Mouse (Mus musculus) heart, embryonic 14.5 days (tissue): ENCODE data around the gene Sorbs1. TPM values are rescaled to one million over a fixed set of nuclear protein-coding genes. Genes with fewer than 3 reads are reported as not detected.

Experiments
- ATAC-seq: fragments of 200-750 bp; cut with Nextera tagmentation; 2 replicates; pipeline ENCODE4 v1.8.0; 2017; ENCODE audit warnings: low read depth, moderate TSS enrichment; ENCODE audit not compliant: insufficient number of reproducible peaks, insufficient read depth, low FRiP score
- H3K27ac ChIP-seq, 2 experiments: fragments of 200-500 bp in 1 of 2; fragments of 300-500 bp in 1 of 2; sonication (generic) in 1 of 2; replicated peaks in 1 of 2; 2 replicates each; pipeline ENCODE4 v1.5.1; 2012 to 2014; ENCODE audit warnings: low read depth in 2 of 2, low read length in 2 of 2, control low read depth in 1 of 2, mild to moderate bottlenecking in 1 of 2, mixed read lengths in 1 of 2; ENCODE audit not compliant: control insufficient read depth in 1 of 2, insufficient read depth in 1 of 2
- H3K27me3 ChIP-seq: fragments of 300-500 bp; sonication (generic); 2 replicates; pipeline ENCODE4 v1.6.1; 2014; ENCODE audit warnings: mild to moderate bottlenecking, low read length, control low read depth; ENCODE audit not compliant: control insufficient read depth, insufficient read depth
- H3K36me3 ChIP-seq: fragments of 300-500 bp; sonication (generic); 2 replicates; pipeline ENCODE4 v1.6.1; 2014; ENCODE audit warnings: mild to moderate bottlenecking, control low read depth, low read length, mixed read lengths; ENCODE audit not compliant: control insufficient read depth, insufficient read depth
- H3K4me1 ChIP-seq, 2 experiments: fragments of 200-500 bp in 1 of 2; fragments of 300-500 bp in 1 of 2; sonication (generic) in 1 of 2; 2 replicates each; pipeline ENCODE4 v1.6.1; 2012 to 2014; ENCODE audit warnings: low read length in 2 of 2, control low read depth in 1 of 2, mixed read lengths in 1 of 2; ENCODE audit not compliant: control insufficient read depth in 2 of 2, insufficient read depth in 2 of 2
- H3K4me2 ChIP-seq: fragments of 300-500 bp; sonication (generic); 2 replicates; pipeline ENCODE4 v1.6.1; 2014; ENCODE audit warnings: mild to moderate bottlenecking, low read length
- H3K4me3 ChIP-seq, 2 experiments: fragments of 200-500 bp in 1 of 2; fragments of 300-500 bp in 1 of 2; sonication (generic) in 1 of 2; 2 replicates each; pipeline ENCODE4 v1.5.1; 2012 to 2014; ENCODE audit warnings: low read length in 2 of 2, mild to moderate bottlenecking in 2 of 2, control low read depth in 1 of 2, low read depth in 1 of 2, moderate library complexity in 1 of 2; ENCODE audit not compliant: control insufficient read depth in 1 of 2, insufficient read depth in 1 of 2
- H3K9ac ChIP-seq: fragments of 300-500 bp; sonication (generic); 2 replicates; pipeline ENCODE4 v1.6.1; 2014; ENCODE audit warnings: mild to moderate bottlenecking, low read length
- H3K9me3 ChIP-seq: fragments of 300-500 bp; sonication (generic); 2 replicates; pipeline ENCODE4 v1.6.1; 2016; ENCODE audit warnings: low read length, control low read depth; ENCODE audit not compliant: control insufficient read depth
- WGBS: fragments of 180-500 bp; shearing (Covaris S2); extraction: QIAGEN DNeasy Blood & Tissue Kit; methylation state at CpG from one replicate; pipeline ENCODE4 v1.1.7; 2014; 5-methylcytosine and 5-hydroxymethylcytosine counted together
- polyA plus RNA-seq: library from polyadenylated mRNA; unstranded; fragments of >200 nt; fragmentation: Nextera tagmentation; extraction: Ambion mirVana; gene quantifications from 2 replicates; pipeline ENCODE4 v1.2.1, GENCODE M21; 2014

The Sorbs1 gene
- polyA plus RNA-seq, 1 experiment from 2014 or later = 109 TPM

DNA sequence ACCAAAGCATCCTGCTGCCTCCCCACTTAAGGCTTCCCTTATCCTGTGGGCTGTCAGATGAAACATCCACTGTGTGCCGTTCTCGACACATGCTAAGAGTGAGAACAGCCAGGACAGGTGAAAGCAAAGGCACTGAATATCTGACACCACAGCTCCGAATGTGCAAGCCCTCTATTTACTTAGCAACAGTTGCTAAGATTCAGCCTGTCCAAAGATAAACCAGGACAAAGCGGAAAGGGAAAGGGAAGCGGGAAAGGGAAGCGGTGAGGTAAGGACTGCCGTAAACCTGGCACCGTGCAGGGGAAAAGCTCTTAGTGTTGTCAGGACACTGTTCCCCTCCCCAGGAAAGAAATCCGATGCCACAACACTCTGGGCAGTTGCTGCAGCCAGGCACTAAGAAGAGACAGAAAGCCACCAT is 75.9 kb downstream of the Sorbs1 start:
- Histone ChIP-seq H3K4me1 (peaks cover 52 to 86% of the 10 kb centered on the region in 2 experiments), H3K9ac (peak overlapping the region; percentile 10; the same call in 1 of the 2 replicates)

DNA sequence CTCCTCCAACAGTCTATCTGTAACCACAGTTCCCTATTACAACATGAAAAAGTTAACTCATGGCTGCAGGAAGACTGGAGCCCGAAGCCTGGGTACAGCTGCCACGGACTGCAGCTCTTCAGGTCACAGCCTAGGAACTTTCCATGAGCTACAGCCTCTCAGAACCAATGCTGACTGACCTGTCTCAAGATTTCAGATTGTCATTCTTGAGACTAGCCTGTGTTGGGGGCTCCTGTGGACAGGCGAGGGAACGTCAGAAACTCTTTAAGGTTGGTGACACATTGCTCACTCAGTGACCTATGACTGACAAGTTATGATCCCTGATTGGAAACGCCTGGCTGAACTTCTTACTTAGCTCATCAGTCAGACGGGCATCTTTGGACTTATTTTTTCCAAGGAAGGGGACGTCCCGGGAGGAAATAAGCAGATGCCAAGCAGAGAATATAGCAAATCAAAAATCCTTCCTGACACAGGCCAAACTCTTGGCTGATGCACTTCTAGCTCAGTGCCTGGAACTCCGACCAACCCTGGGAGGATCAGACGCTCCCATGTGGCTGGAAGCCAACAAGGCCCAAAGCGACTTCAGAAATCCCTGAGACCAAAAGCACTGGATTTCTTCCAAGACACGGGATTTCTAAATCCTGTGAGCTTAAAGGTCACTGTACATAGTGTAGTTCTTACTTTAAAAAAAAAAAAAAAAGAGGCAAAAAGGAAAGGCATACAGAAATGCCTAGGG is 76.9 kb downstream of the Sorbs1 start:
- Histone ChIP-seq H3K4me2 (peak overlapping the region; percentile 34; the same call in 1 of the 2 replicates), H3K27me3 (no peaks in the 10 kb centered on the region), H3K27ac (peak overlapping the region; percentile 76 to 84), H3K36me3 (no peaks in the 10 kb centered on the region), H3K9ac (peak overlapping the region; percentile 10; the same call in 1 of the 2 replicates), H3K4me3 (no peak overlapping the region), H3K9me3 (no peaks in the 10 kb centered on the region), H3K4me1 (peaks cover 52 to 87% of the 10 kb centered on the region in 2 experiments)
- 39% methylated on average over 12 of the region's 12 CpGs for WGBS
- ATAC-seq = no peak

More for the DNA sequence above, 75.9 kb downstream of the Sorbs1 start:
- H3K9me3 ChIP-seq = no peaks in the 10 kb centered on the region
- H3K36me3 ChIP-seq = no peaks in the 10 kb centered on the region
- no peaks in the 10 kb centered on the region for H3K27me3 ChIP-seq
- H3K27ac ChIP-seq = peak overlapping the region; percentile 76 to 84
- WGBS = 4% methylated on average over 9 of the region's 9 CpGs
- peak; percentile 55 for ATAC-seq
- H3K4me3 ChIP-seq = no peak overlapping the region
- peak overlapping the region; percentile 34 for H3K4me2 ChIP-seq

DNA sequence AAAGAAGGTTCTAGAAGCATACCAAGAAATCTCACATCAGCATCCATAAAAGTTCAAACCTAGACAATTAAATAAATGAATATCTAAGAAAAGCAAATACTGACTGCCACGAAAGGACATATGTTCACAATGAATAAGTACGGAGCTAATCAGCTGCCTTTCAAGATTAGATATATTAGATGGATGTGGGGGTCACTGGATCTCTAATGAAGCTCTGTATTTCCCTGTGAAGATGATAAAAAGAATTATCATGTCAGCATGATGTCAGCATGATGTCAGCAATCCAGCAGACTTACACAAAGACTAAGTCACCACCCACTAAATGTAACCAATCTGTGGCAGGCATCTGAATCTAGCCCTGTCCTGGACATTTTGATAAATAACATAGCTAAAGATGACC is 77.8 kb downstream of the Sorbs1 start:
- no peaks in the 10 kb centered on the region for H3K27me3 ChIP-seq
- no peak overlapping the region for H3K4me3 ChIP-seq
- no peak overlapping the region for H3K4me2 ChIP-seq
- H3K27ac ChIP-seq = peak overlapping the region in 1 of 2 experiments; percentile 89; a peak in 1 of 4 replicates
- no peak for ATAC-seq
- H3K9ac ChIP-seq = no peak overlapping the region
- 79% methylated on average over 2 of the region's 2 CpGs for WGBS
- H3K9me3 ChIP-seq = no peaks in the 10 kb centered on the region
- no peaks in the 10 kb centered on the region for H3K36me3 ChIP-seq
- H3K4me1 ChIP-seq = peaks cover 54 to 90% of the 10 kb centered on the region in 2 experiments

DNA sequence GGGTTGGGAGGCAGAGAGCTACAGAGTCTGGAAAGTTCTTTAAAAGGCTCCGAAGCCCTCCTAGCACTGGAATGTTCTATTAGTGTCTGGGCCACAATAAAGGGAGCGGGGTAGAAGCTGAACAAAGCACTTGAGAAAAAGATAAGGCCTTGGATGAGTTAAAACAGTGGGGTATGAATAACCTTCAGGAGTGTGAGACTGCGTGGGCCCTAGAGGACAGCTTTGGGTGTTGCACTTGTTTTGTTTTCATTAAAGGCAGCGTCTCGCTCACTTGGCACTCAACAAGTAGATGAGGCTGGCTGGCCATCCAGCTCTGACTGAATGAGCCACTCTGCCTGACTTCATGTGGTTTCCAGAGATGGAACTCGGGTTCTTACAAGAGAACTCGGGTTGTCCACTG is 78.5 kb downstream of the Sorbs1 start:
- ATAC-seq = peak; percentile 67; the same call in 1 of the 2 replicates
- WGBS = 37% methylated on average over 7 of the region's 7 CpGs
- Histone ChIP-seq H3K27ac (peak overlapping the region; percentile 52 to 89), H3K9me3 (no peaks in the 10 kb centered on the region), H3K4me3 (no peak overlapping the region), H3K4me2 (no peak overlapping the region), H3K27me3 (no peaks in the 10 kb centered on the region), H3K4me1 (peaks cover 52 to 90% of the 10 kb centered on the region in 2 experiments), H3K36me3 (no peaks in the 10 kb centered on the region), H3K9ac (peak overlapping the region; percentile 31; the same call in 1 of the 2 replicates)

DNA sequence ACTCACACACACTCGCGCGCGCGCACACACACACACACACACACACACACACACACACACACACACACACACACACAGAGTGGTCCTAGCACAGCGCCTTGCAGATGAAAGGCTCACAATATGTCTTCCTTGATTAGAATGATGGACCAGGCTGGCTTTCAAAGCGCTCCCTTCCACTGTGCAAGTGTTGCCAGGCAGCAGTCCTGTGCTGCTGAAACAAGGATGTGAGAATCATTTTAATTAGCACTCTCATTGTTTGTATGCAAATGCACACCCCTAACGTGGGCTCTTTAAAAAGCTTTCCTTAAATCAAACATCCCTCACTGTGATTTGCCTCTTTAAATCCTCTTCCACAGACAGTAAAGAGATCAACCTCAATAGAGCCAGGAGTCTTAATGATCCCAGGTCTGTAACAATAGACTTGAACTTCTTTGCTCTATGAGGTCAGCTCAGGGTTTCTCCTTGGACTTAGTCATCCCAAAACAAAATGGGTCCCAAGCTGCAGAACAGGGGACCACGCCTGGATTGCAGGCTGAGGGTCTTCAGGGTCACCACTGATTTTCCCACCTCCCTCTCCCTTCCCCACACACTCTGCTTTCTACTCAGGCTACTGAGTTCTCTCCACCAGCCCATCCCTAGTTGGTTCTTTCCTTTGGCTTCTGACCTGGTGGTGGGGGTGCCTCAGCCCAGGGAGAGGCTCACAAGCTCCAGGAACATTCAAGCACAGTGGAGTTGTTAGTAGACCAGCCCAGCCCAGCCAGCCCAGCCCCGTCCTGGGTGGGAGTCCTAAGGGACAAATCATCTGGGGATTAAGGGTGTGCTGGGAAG is 79.3 kb downstream of the Sorbs1 start:
- Histone ChIP-seq H3K4me2 (no peak overlapping the region), H3K27ac (peak overlapping the region; percentile 52 to 89), H3K4me3 (no peak overlapping the region), H3K36me3 (no peaks in the 10 kb centered on the region), H3K9me3 (no peaks in the 10 kb centered on the region), H3K9ac (peak overlapping the region; percentile 31; the same call in 1 of the 2 replicates), H3K27me3 (no peaks in the 10 kb centered on the region), H3K4me1 (peaks cover 54 to 98% of the 10 kb centered on the region in 2 experiments)
- no peak for ATAC-seq
- 85% methylated on average over 10 of the region's 10 CpGs for WGBS

DNA sequence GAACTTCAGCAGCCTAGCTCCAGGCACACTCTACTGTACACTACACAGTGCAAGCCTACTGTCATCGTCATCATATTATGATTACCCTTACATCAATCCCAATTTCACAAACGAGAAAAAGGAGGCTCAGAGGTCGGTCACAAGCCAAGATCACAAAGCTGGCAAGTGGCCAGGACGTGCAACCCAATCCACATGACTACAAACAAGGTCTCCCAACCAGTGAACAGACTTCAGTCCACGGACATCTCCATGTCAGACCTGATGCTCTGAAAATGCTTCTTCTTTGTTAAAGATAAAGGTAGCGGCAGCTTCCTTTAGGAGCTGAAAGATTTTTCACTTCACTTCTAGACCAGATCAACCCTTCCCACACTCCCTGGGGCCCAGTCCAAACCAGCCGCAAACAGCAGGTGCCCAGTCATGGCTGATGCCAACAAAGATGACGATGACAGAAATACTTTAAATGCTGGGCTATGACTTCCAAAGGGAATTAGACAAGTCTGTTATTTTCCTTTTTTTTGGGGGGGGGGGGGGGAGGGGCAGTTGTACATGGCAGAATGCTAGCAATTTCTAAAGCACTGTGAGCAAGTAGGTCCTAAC is 80.2 kb downstream of the Sorbs1 start:
- Histone ChIP-seq H3K9ac (no peak overlapping the region), H3K27me3 (no peaks in the 10 kb centered on the region), H3K4me1 (peaks cover 52 to 99% of the 10 kb centered on the region in 2 experiments), H3K4me3 (no peak overlapping the region), H3K4me2 (no peak overlapping the region), H3K36me3 (no peaks in the 10 kb centered on the region), H3K27ac (peak overlapping the region in 1 of 2 experiments; percentile 82; a peak in 1 of 4 replicates), H3K9me3 (no peaks in the 10 kb centered on the region)
- WGBS = 59% methylated on average over 8 of the region's 8 CpGs
- ATAC-seq = no peak

DNA sequence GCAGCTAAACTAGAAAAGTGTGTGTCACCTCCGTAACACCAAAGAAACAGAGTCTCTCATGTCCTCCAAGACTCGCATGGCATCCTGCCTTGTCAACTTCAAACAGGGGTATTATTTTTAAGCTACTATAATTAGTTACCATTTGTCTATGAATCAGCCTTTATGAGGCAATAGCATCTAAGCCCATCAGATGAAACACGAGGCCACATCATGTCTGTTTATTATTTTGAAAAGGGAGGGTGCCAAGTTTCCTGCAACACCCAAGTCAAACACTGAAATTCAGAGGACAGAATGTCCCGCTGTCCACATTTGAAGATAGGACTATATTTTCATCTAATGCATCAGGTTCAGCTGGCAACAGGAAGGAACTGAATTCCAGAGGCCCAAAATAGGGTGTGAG is 81.6 kb downstream of the Sorbs1 start:
- Histone ChIP-seq H3K27me3 (no peaks in the 10 kb centered on the region), H3K4me3 (no peak overlapping the region), H3K4me1 (peaks cover 39 to 85% of the 10 kb centered on the region in 2 experiments), H3K36me3 (no peaks in the 10 kb centered on the region), H3K9ac (no peak overlapping the region), H3K9me3 (no peaks in the 10 kb centered on the region), H3K4me2 (no peak overlapping the region), H3K27ac (peak overlapping the region; percentile 69 to 82)
- no peak for ATAC-seq
- 28% methylated on average over 4 of the region's 4 CpGs for WGBS
